Mouse (Mus musculus): ENCODE measurements around the gene Zswim8. TPM values are rescaled to one million over a fixed set of nuclear protein-coding genes. Genes with fewer than 3 reads are reported as not detected.

The Zswim8 gene
- polyA plus RNA-seq, 2 experiments, result 3.1 to 16.8 TPM

DNA sequence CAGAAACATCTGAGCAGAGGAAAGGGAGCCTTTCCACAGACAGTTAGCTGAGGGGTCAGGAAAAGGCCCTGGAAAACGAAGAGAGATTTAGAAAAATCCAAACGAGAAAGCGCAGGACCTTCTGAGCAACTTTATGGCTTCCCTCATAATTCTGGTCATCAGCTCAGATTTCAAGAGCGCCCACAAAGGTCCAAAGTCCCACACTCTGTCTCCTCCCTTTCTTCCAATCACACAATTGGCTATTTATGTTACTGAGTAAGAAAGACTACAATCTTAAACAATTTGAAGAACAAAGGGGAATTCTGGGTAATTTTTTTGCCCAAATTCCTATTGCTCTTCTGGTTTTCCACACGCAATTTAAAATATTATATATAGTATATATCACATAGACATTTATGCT is 43.2 kb downstream of the Zswim8 start:
- DNase-seq (ENCODE audit: low read depth in 3 of 3, low spot score in 3 of 3) (no peak), ATAC-seq (ENCODE audit: insufficient read depth) (no peak)
- Histone ChIP-seq H3K9me3 (ENCODE audit: control insufficient read depth, low read length) (no peaks in the 10 kb centered on the region), H3K4me1 (replicated peaks; ENCODE audit: control insufficient read depth in 2 of 2, insufficient read depth in 2 of 2, low read length in 1 of 2) (no peaks in the 10 kb centered on the region), H3K4me3 (ENCODE audit: insufficient read depth in 1 of 2, low read depth in 2 of 2, low read length in 2 of 2) (no peak overlapping the region), H3K36me3 (replicated peaks; ENCODE audit: control insufficient read depth, insufficient read depth, low read depth) (no peaks in the 10 kb centered on the region), H3K27ac (no peak overlapping the region), H3K27me3 (ENCODE audit: control insufficient read depth, insufficient read depth, low read length) (no peaks in the 10 kb centered on the region), H3K9ac (replicated peaks) (no peak overlapping the region), H3K4me2 (ENCODE audit: low read depth) (no peak overlapping the region)
- 64% methylated on average over 5 of the region's 5 CpGs for WGBS (ENCODE audit: insufficient replicate concordance)
- TF ChIP-seq EP300 (IDR thresholded peaks at IDR 0.05; ENCODE audit: low read depth), result no peak
- no peak for TF ChIP-seq CTCF (IDR thresholded peaks at IDR 0.05; ENCODE audit: low read depth)

DNA sequence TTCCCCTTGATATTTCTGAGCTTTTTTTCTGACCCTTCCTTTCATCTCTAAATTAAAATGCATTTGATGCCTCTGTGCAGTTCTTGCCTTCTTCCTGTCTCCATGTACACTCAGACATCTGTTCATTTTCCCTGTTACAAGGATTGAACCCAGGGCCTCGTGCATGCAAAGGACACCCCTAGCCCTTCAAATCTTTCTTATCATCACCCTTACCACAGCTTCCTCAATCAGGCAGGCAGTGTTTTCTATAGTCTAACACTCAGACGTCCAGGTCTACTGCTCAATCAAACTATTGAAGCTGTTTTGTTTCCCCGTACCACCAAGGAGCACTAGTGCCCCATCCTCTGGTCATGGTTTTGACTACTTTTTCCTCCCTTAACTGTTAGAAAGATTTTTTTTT is 46.4 kb downstream of the Zswim8 start:
- Histone ChIP-seq H3K4me1 (replicated peaks; ENCODE audit: control insufficient read depth in 2 of 2, insufficient read depth in 2 of 2, low read length in 1 of 2) (no peaks in the 10 kb centered on the region), H3K9ac (replicated peaks) (no peak overlapping the region), H3K27ac (no peak overlapping the region), H3K4me3 (ENCODE audit: insufficient read depth in 1 of 2, low read depth in 2 of 2, low read length in 2 of 2) (no peak overlapping the region), H3K4me2 (ENCODE audit: low read depth) (no peak overlapping the region), H3K9me3 (ENCODE audit: control insufficient read depth, low read length) (no peaks in the 10 kb centered on the region), H3K36me3 (replicated peaks; ENCODE audit: control insufficient read depth, insufficient read depth, low read depth) (peaks cover 2% of the 10 kb centered on the region), H3K27me3 (ENCODE audit: control insufficient read depth, insufficient read depth, low read length) (no peaks in the 10 kb centered on the region)
- DNase-seq (ENCODE audit: low read depth in 3 of 3, low spot score in 3 of 3), result no peak
- 30% methylated on average over 3 of the region's 3 CpGs for WGBS (ENCODE audit: insufficient replicate concordance)
- ATAC-seq (ENCODE audit: insufficient read depth), result no peak
- TF ChIP-seq EP300 (IDR thresholded peaks at IDR 0.05; ENCODE audit: low read depth) (no peak), CTCF (IDR thresholded peaks at IDR 0.05; ENCODE audit: low read depth) (no peak)

GRCm38 (mm10) chr14:20757370-20757907 is 50.1 kb downstream of the Zswim8 start:
- H3K36me3 ChIP-seq (replicated peaks; ENCODE audit: control insufficient read depth, insufficient read depth, low read depth), result peaks cover 7% of the 10 kb centered on the region
- H3K4me2 ChIP-seq (ENCODE audit: low read depth), result no peak overlapping the region
- DNase-seq (ENCODE audit: low read depth in 3 of 3, low spot score in 3 of 3) (no peak), ATAC-seq (ENCODE audit: insufficient read depth) (no peak)
- WGBS (ENCODE audit: insufficient replicate concordance), result 82% methylated on average over 22 of the region's 22 CpGs
- TF ChIP-seq EP300 (IDR thresholded peaks at IDR 0.05; ENCODE audit: low read depth), result no peak
- TF ChIP-seq CTCF (IDR thresholded peaks at IDR 0.05; ENCODE audit: low read depth), result no peak
- no peaks in the 10 kb centered on the region for H3K9me3 ChIP-seq (ENCODE audit: control insufficient read depth, low read length)
- no peaks in the 10 kb centered on the region for H3K27me3 ChIP-seq (ENCODE audit: control insufficient read depth, insufficient read depth, low read length)
- H3K27ac ChIP-seq, result no peak overlapping the region
- H3K9ac ChIP-seq (replicated peaks), result no peak overlapping the region
- no peak overlapping the region for H3K4me3 ChIP-seq (ENCODE audit: insufficient read depth in 1 of 2, low read depth in 2 of 2, low read length in 2 of 2)
- no peaks in the 10 kb centered on the region for H3K4me1 ChIP-seq (replicated peaks; ENCODE audit: control insufficient read depth in 2 of 2, insufficient read depth in 2 of 2, low read length in 1 of 2)

- 58% methylated on average over 8 of the region's 8 CpGs for WGBS (ENCODE audit: insufficient replicate concordance)
- Histone ChIP-seq H3K4me1 (replicated peaks; ENCODE audit: control insufficient read depth in 2 of 2, insufficient read depth in 2 of 2, low read length in 1 of 2) (no peaks in the 10 kb centered on the region), H3K4me3 (ENCODE audit: insufficient read depth in 1 of 2, low read depth in 2 of 2, low read length in 2 of 2) (no peak overlapping the region), H3K4me2 (ENCODE audit: low read depth) (no peak overlapping the region), H3K27me3 (ENCODE audit: control insufficient read depth, insufficient read depth, low read length) (no peaks in the 10 kb centered on the region), H3K9ac (replicated peaks) (no peak overlapping the region), H3K36me3 (replicated peaks; ENCODE audit: control insufficient read depth, insufficient read depth, low read depth) (peaks cover 7% of the 10 kb centered on the region), H3K27ac (no peak overlapping the region), H3K9me3 (ENCODE audit: control insufficient read depth, low read length) (no peaks in the 10 kb centered on the region)
- TF ChIP-seq EP300 (IDR thresholded peaks at IDR 0.05; ENCODE audit: low read depth), result no peak
- peak; percentile 37; the same call in 1 of the 2 replicates for TF ChIP-seq CTCF (IDR thresholded peaks at IDR 0.05; ENCODE audit: low read depth)
- no peak for DNase-seq (ENCODE audit: low read depth in 3 of 3, low spot score in 3 of 3)
- ATAC-seq (ENCODE audit: insufficient read depth), result no peak
Measured at GRCm38 (mm10) chr14:20758768-20759435, 51.5 kb downstream of the Zswim8 start.

- no peak overlapping the region for H3K27ac ChIP-seq
- no peak overlapping the region for H3K4me2 ChIP-seq (ENCODE audit: low read depth)
- no peaks in the 10 kb centered on the region for H3K4me1 ChIP-seq (replicated peaks; ENCODE audit: control insufficient read depth in 2 of 2, insufficient read depth in 2 of 2, low read length in 1 of 2)
- DNase-seq (ENCODE audit: low read depth in 3 of 3, low spot score in 3 of 3) (no peak), ATAC-seq (ENCODE audit: insufficient read depth) (no peak)
- H3K36me3 ChIP-seq (replicated peaks; ENCODE audit: control insufficient read depth, insufficient read depth, low read depth), result 0 out of 2 replicates have a peak, but pooled peaks cover 3% of the 10 kb centered on the region
- WGBS (ENCODE audit: insufficient replicate concordance), result 66% methylated on average over 5 of the region's 5 CpGs
- no peaks in the 10 kb centered on the region for H3K27me3 ChIP-seq (ENCODE audit: control insufficient read depth, insufficient read depth, low read length)
- TF ChIP-seq EP300 (IDR thresholded peaks at IDR 0.05; ENCODE audit: low read depth) (no peak), CTCF (IDR thresholded peaks at IDR 0.05; ENCODE audit: low read depth) (no peak)
- no peak overlapping the region for H3K9ac ChIP-seq (replicated peaks)
- H3K4me3 ChIP-seq (ENCODE audit: insufficient read depth in 1 of 2, low read depth in 2 of 2, low read length in 2 of 2), result no peak overlapping the region
- H3K9me3 ChIP-seq (ENCODE audit: control insufficient read depth, low read length), result no peaks in the 10 kb centered on the region
Measured at GRCm38 (mm10) chr14:20764942-20765341, 57.6 kb downstream of the Zswim8 start.
